Mouse (Mus musculus) neural tube, embryonic 14.5 days (tissue): ENCODE measurements around the gene Znhit2. TPM values are rescaled to one million over a fixed set of nuclear protein-coding genes. Genes with fewer than 3 reads are reported as not detected.

Experiments
- ATAC-seq: fragments of 200-750 bp; cut with Nextera tagmentation; 2 replicates; pipeline ENCODE4 v1.8.0; 2017; ENCODE audit warnings: low read depth, mild to moderate bottlenecking, moderate TSS enrichment, moderate library complexity
- H3K27ac ChIP-seq: fragments of 300-500 bp; sonication (generic); 2 replicates; pipeline ENCODE4 v1.5.1; 2014; ENCODE audit warnings: low read depth, mild to moderate bottlenecking, control low read depth, low read length, moderate library complexity, mixed read lengths
- H3K27me3 ChIP-seq: fragments of 300-500 bp; sonication (generic); 2 replicates; pipeline ENCODE4 v1.6.1; 2014; ENCODE audit warnings: low read length; ENCODE audit not compliant: control insufficient read depth, insufficient read depth
- H3K36me3 ChIP-seq: fragments of 300-500 bp; sonication (generic); 2 replicates; pipeline ENCODE4 v1.6.1; 2014; ENCODE audit warnings: low read length, mixed read lengths; ENCODE audit not compliant: control insufficient read depth, insufficient read depth
- H3K4me1 ChIP-seq: fragments of 300-500 bp; sonication (generic); 2 replicates; pipeline ENCODE4 v1.6.1; 2014; ENCODE audit warnings: low read length; ENCODE audit not compliant: control insufficient read depth, insufficient read depth
- H3K4me2 ChIP-seq: fragments of 300-500 bp; sonication (generic); 2 replicates; pipeline ENCODE4 v1.6.1; 2014; ENCODE audit warnings: mild to moderate bottlenecking, low read depth, low read length, control low read depth
- H3K4me3 ChIP-seq: fragments of 300-500 bp; sonication (generic); 2 replicates; pipeline ENCODE4 v1.5.1; 2014; ENCODE audit warnings: low read depth, low read length, control low read depth, mixed read lengths
- H3K9ac ChIP-seq: fragments of 300-500 bp; sonication (generic); replicated peaks from 2 replicates; pipeline ENCODE4 v1.6.1; 2014; ENCODE audit warnings: low read depth, mild to moderate bottlenecking, control low read depth, low read length, mixed read lengths
- H3K9me3 ChIP-seq: fragments of 300-500 bp; sonication (generic); 2 replicates; pipeline ENCODE4 v1.6.1; 2016; ENCODE audit warnings: low read length; ENCODE audit not compliant: control insufficient read depth
- WGBS: fragments of 180-500 bp; shearing (Covaris S2); extraction: QIAGEN DNeasy Blood & Tissue Kit; methylation state at CpG from one replicate; pipeline ENCODE4 v1.1.7; 2014; 5-methylcytosine and 5-hydroxymethylcytosine counted together
- polyA plus RNA-seq: library from polyadenylated mRNA; unstranded; fragments of >200 nt; fragmentation: Nextera tagmentation; extraction: Ambion mirVana; gene quantifications from 2 replicates; pipeline ENCODE4 v1.2.1, GENCODE M21; 2014

Znhit2 gene
- polyA plus RNA-seq: 34.3 and 34.8 TPM in 2 replicates

- Histone ChIP-seq H3K27ac (peak within 1 kb of the TSS; percentile 85), H3K4me1 (peaks cover 28% of the 10 kb centered on the region), H3K4me2 (peak within 1 kb of the TSS; percentile 100), H3K9ac (peak within 1 kb of the TSS; percentile 87), H3K4me3 (peak within 1 kb of the TSS; percentile 84), H3K27me3 (no peaks in the 10 kb centered on the region), H3K9me3 (no peaks in the 10 kb centered on the region), H3K36me3 (no peaks in the 10 kb centered on the region; the same call in 1 of the 2 replicates)
- peak; percentile 70 for ATAC-seq
- WGBS: under 1% methylated on average over 58 of the region's 58 CpGs
These were observed at the start of gene Znhit2 for GRCm38 (mm10) chr19:6061021-6061533. TSS of gene Znhit2 (plus strand) at chr19:6061192.

GRCm38 (mm10) chr19:6013691-6014090 lies 47.3 kb upstream of the Znhit2 start:
- no peak overlapping the region for H3K9ac ChIP-seq
- 91% methylated on average over 10 of the region's 10 CpGs for WGBS

GRCm38 (mm10) chr19:6014991-6015510 lies 45.9 kb upstream of the Znhit2 start:
- Histone ChIP-seq H3K9me3 (no peaks in the 10 kb centered on the region), H3K4me3 (peak overlapping the region; percentile 46), H3K27me3 (peaks cover 5% of the 10 kb centered on the region; the same call in 1 of the 2 replicates), H3K27ac (no peak overlapping the region), H3K9ac (peak overlapping the region; percentile 68), H3K4me1 (peaks cover 8% of the 10 kb centered on the region; the same call in 1 of the 2 replicates), H3K36me3 (no peaks in the 10 kb centered on the region), H3K4me2 (peak overlapping the region; percentile 80)
- ATAC-seq: peak; percentile 63
- WGBS: under 1% methylated on average over 12 of the region's 18 CpGs

More at GRCm38 (mm10) chr19:6013691-6014090, 47.3 kb upstream of the Znhit2 start:
- Histone ChIP-seq H3K4me3 (no peak overlapping the region), H3K36me3 (no peaks in the 10 kb centered on the region), H3K4me1 (peaks cover 8% of the 10 kb centered on the region; the same call in 1 of the 2 replicates), H3K27ac (no peak overlapping the region), H3K27me3 (peaks cover 5% of the 10 kb centered on the region; the same call in 1 of the 2 replicates), H3K4me2 (no peak overlapping the region), H3K9me3 (no peaks in the 10 kb centered on the region)
- ATAC-seq: no peak

- Histone ChIP-seq H3K4me3 (peak within 1 kb of the TSS; percentile 46), H3K4me1 (peaks cover 8% of the 10 kb centered on the region; the same call in 1 of the 2 replicates), H3K9ac (peak within 1 kb of the TSS; percentile 68), H3K4me2 (peak within 1 kb of the TSS; percentile 80), H3K27me3 (peaks cover 5% of the 10 kb centered on the region; the same call in 1 of the 2 replicates), H3K27ac (no peak within 1 kb of the TSS), H3K9me3 (no peaks in the 10 kb centered on the region), H3K36me3 (no peaks in the 10 kb centered on the region)
- peak; percentile 77 for ATAC-seq
- WGBS: 2% methylated on average over 40 of the region's 40 CpGs
These were observed 45.3 kb upstream of the Znhit2 start, which contains the start of gene Capn1 for GRCm38 (mm10) chr19:6015511-6016315. TSS of gene Capn1 (minus strand) at chr19:6015897.

GRCm38 (mm10) chr19:6016532-6016931 lies 44.5 kb upstream of the Znhit2 start:
- H3K4me3 ChIP-seq: no peak overlapping the region

GRCm38 (mm10) chr19:6018142-6019089 lies 42.6 kb upstream of the Znhit2 start:
- Histone ChIP-seq H3K9ac (no peak overlapping the region), H3K36me3 (no peaks in the 10 kb centered on the region), H3K27ac (no peak overlapping the region), H3K9me3 (no peaks in the 10 kb centered on the region), H3K4me2 (no peak overlapping the region), H3K4me3 (no peak overlapping the region), H3K4me1 (peaks cover 8% of the 10 kb centered on the region; the same call in 1 of the 2 replicates), H3K27me3 (peaks cover 5% of the 10 kb centered on the region; the same call in 1 of the 2 replicates)
- 29% methylated on average over 15 of the region's 15 CpGs for WGBS
- no peak for ATAC-seq

More at GRCm38 (mm10) chr19:6016532-6016931, 44.5 kb upstream of the Znhit2 start:
- Histone ChIP-seq H3K27me3 (peaks cover 5% of the 10 kb centered on the region; the same call in 1 of the 2 replicates), H3K36me3 (no peaks in the 10 kb centered on the region), H3K4me2 (no peak overlapping the region), H3K4me1 (peaks cover 8% of the 10 kb centered on the region; the same call in 1 of the 2 replicates), H3K9me3 (no peaks in the 10 kb centered on the region), H3K9ac (no peak overlapping the region), H3K27ac (no peak overlapping the region)
- ATAC-seq: no peak
- 50% methylated on average over 7 of the region's 7 CpGs for WGBS

GRCm38 (mm10) chr19:6020276-6020675 lies 40.7 kb upstream of the Znhit2 start:
- no peak for ATAC-seq
- no peaks in the 10 kb centered on the region for H3K9me3 ChIP-seq
- no peak overlapping the region for H3K4me2 ChIP-seq
- no peaks in the 10 kb centered on the region for H3K36me3 ChIP-seq
- H3K4me3 ChIP-seq: no peak overlapping the region
- H3K4me1 ChIP-seq: peaks cover 5% of the 10 kb centered on the region; the same call in 1 of the 2 replicates
- no peak overlapping the region for H3K9ac ChIP-seq
- WGBS: 59% methylated on average over 3 of the region's 3 CpGs
- no peak overlapping the region for H3K27ac ChIP-seq
- peaks cover 2% of the 10 kb centered on the region; the same call in 1 of the 2 replicates for H3K27me3 ChIP-seq

GRCm38 (mm10) chr19:6023059-6023458 lies 37.9 kb upstream of the Znhit2 start:
- Histone ChIP-seq H3K27ac (no peak overlapping the region), H3K4me3 (no peak overlapping the region), H3K9me3 (no peaks in the 10 kb centered on the region), H3K4me1 (no peaks in the 10 kb centered on the region), H3K9ac (no peak overlapping the region), H3K27me3 (no peaks in the 10 kb centered on the region), H3K36me3 (no peaks in the 10 kb centered on the region), H3K4me2 (no peak overlapping the region)
- ATAC-seq: no peak
- WGBS: 71% methylated on average over 8 of the region's 8 CpGs
